Mouse (Mus musculus) adrenal gland, postnatal 4 days (tissue): Measurements from ENCODE around the gene Zp3. TPM values are rescaled to one million over a fixed set of nuclear protein-coding genes. Genes with fewer than 3 reads are reported as not detected.

Experiments
- DNase-seq, 2 experiments: peaks; one replicate each; pipeline ENCODE4 v3.0.0; 2021 to 2022; ENCODE audit warnings: low spot score in 2 of 2, mixed read lengths in 2 of 2
- long read RNA-seq, 2 experiments: library from polyadenylated mRNA; stranded (forward); transcript quantifications; one replicate each; pipeline ENCODE4 v2.0.0; 2021
- total RNA-seq, 2 experiments: library from RNA; stranded (reverse); gene quantifications; 2 replicates each; pipeline ENCODE4 v1.2.3; 2021

Gene Zp3
- total RNA-seq, result under 1 TPM in 1 of 2 experiments, not detected in 1; 0.45 TPM
- long read RNA-seq, experiment 1, result 0 reads
- long read RNA-seq, experiment 2, result 0 reads

- no peak for DNase-seq
Measured at GRCm38 (mm10) chr5:135979904-135980303, at the start of gene Zp3. Zp3 (plus strand) TSS chr5:135980099.

GRCm38 (mm10) chr5:135931526-135931925, 48.4 kb upstream of the Zp3 start:
- no peak for DNase-seq

GRCm38 (mm10) chr5:135932359-135932758, 47.5 kb upstream of the Zp3 start:
- no peak for DNase-seq

- no peak for DNase-seq
Measured at GRCm38 (mm10) chr5:135933222-135933899, 46.5 kb upstream of the Zp3 start.

- DNase-seq, result peak in 1 of 2 experiments; percentile 30
Measured at GRCm38 (mm10) chr5:135933900-135934441, 45.9 kb upstream of the Zp3 start.

GRCm38 (mm10) chr5:135934481-135935175, 45.3 kb upstream of the Zp3 start, which contains the start of gene Ywhag:
Ywhag (minus strand) TSS chr5:135934616.
- DNase-seq, result peak; percentile 94 to 98

GRCm38 (mm10) chr5:135935176-135935523, 44.7 kb upstream of the Zp3 start:
- DNase-seq, result no peak

- no peak for DNase-seq
Measured at GRCm38 (mm10) chr5:135935641-135936190, 44.2 kb upstream of the Zp3 start.

- DNase-seq, result no peak
Measured at GRCm38 (mm10) chr5:135940587-135940986, 39.3 kb upstream of the Zp3 start.

- no peak for DNase-seq
Measured at GRCm38 (mm10) chr5:135942710-135943109, 37.2 kb upstream of the Zp3 start.

- no peak for DNase-seq
Measured at GRCm38 (mm10) chr5:135945916-135946408, 33.9 kb upstream of the Zp3 start.

- no peak for DNase-seq
Measured at GRCm38 (mm10) chr5:135946621-135947020, 33.3 kb upstream of the Zp3 start.

GRCm38 (mm10) chr5:135950710-135951412, 29.0 kb upstream of the Zp3 start:
- DNase-seq, result no peak

GRCm38 (mm10) chr5:135951660-135952059, 28.2 kb upstream of the Zp3 start:
- no peak for DNase-seq

- no peak for DNase-seq
Measured at GRCm38 (mm10) chr5:135952830-135953229, 27.1 kb upstream of the Zp3 start.

GRCm38 (mm10) chr5:135956300-135957206, 23.3 kb upstream of the Zp3 start:
- no peak for DNase-seq

- peak; percentile 72 to 84 for DNase-seq
Measured at GRCm38 (mm10) chr5:135957207-135957974, 22.5 kb upstream of the Zp3 start.

GRCm38 (mm10) chr5:135958367-135958766, 21.5 kb upstream of the Zp3 start:
- DNase-seq, result no peak

- no peak for DNase-seq
Measured at GRCm38 (mm10) chr5:135959911-135960310, 20.0 kb upstream of the Zp3 start.
